Mouse (Mus musculus) spleen, adult 2 months (tissue): Measurements from ENCODE around the gene Srsf3. TPM values are rescaled to one million over a fixed set of nuclear protein-coding genes. Genes with fewer than 3 reads are reported as not detected.
"Not testable (repeated sequence)": the region's sequence is repeated elsewhere in the genome, so short reads cannot be mapped to it uniquely, and the experiment has no call there.

Experiments used
- DNase-seq, 2 experiments: peaks; one replicate each; pipeline versions ENCODE4 v3.0.0 to v3.0.0-alpha.2; 2012 to 2021; ENCODE audit warnings: low spot score in 2 of 2, low read depth in 1 of 2
- H3K27ac ChIP-seq: fragments of 200-500 bp; 2 replicates; pipeline ENCODE4 v1.5.1; 2012; ENCODE audit warnings: low read length, inconsistent platforms; ENCODE audit not compliant: insufficient read depth
- H3K27me3 ChIP-seq: fragments of 200-500 bp; 2 replicates; pipeline ENCODE4 v1.6.1; 2012; ENCODE audit warnings: mild to moderate bottlenecking, moderate library complexity, low read length, inconsistent platforms; ENCODE audit not compliant: control insufficient read depth, insufficient read depth
- H3K36me3 ChIP-seq: fragments of 200-500 bp; 2 replicates; pipeline ENCODE4 v1.6.1; 2012; ENCODE audit warnings: mild to moderate bottlenecking, low read length, inconsistent platforms; ENCODE audit not compliant: control insufficient read depth, insufficient read depth
- H3K4me1 ChIP-seq: fragments of 200-500 bp; 2 replicates; pipeline ENCODE4 v1.6.1; 2011; ENCODE audit warnings: inconsistent platforms; ENCODE audit not compliant: control insufficient read depth, insufficient read depth, insufficient read length
- H3K4me3 ChIP-seq: fragments of 200-500 bp; 2 replicates; pipeline ENCODE4 v1.5.1; 2011; ENCODE audit warnings: mild to moderate bottlenecking, inconsistent platforms; ENCODE audit not compliant: insufficient read depth, insufficient read length; ENCODE audit errors: extremely low read depth
- CTCF ChIP-seq: fragments of 200-500 bp; IDR thresholded peaks from 2 replicates; pipeline ENCODE4 v1.5.1; 2011; ENCODE audit warnings: mild to moderate bottlenecking, inconsistent platforms; ENCODE audit not compliant: insufficient read depth, insufficient read length, insufficient replicate concordance; ENCODE audit errors: extremely low read depth
- POLR2A ChIP-seq: fragments of 200-500 bp; IDR thresholded peaks from 2 replicates; pipeline ENCODE4 v1.6.1; 2011; ENCODE audit warnings: low read depth, low read length, inconsistent platforms
- WGBS: fragments of 180-500 bp; shearing (Covaris S2); methylation state at CpG from one replicate; pipeline ENCODE4 v1.1.7; 2018; 5-methylcytosine and 5-hydroxymethylcytosine counted together
- polyA plus RNA-seq: library from polyadenylated mRNA; depleted of rRNA; stranded (reverse); fragments of >200 nt; gene quantifications from 2 replicates; pipeline ENCODE4 v1.2.3, GENCODE M21; 2012

Srsf3 gene
- polyA plus RNA-seq, 1 experiment: 189 TPM

- Histone ChIP-seq H3K27me3 (no peaks in the 10 kb centered on the region), H3K4me1 (peaks cover 7% of the 10 kb centered on the region; the same call in 1 of the 2 replicates), H3K36me3 (peaks cover 36% of the 10 kb centered on the region), H3K4me3 (no peak overlapping the region), H3K27ac (no peak overlapping the region)
- TF ChIP-seq CTCF (no peak), POLR2A (no peak)
- no peak for DNase-seq
Measured at GRCm38 (mm10) chr17:29035506-29035905, 3.1 kb downstream of the Srsf3 start.

GRCm38 (mm10) chr17:29039351-29039750 lies 6.9 kb downstream of the Srsf3 start:
- no peak for DNase-seq
- WGBS: 76% methylated on average over 11 of the region's 11 CpGs

GRCm38 (mm10) chr17:29041632-29042031 lies 9.2 kb downstream of the Srsf3 start:
- H3K4me3 ChIP-seq, H3K27me3 ChIP-seq, H3K4me1 ChIP-seq, DNase-seq, H3K27ac ChIP-seq: not testable (repeated sequence)
- WGBS: 71% methylated on average over 3 of the region's 3 CpGs
- peaks cover 56% of the 10 kb centered on the region for H3K36me3 ChIP-seq

More at GRCm38 (mm10) chr17:29039351-29039750, 6.9 kb downstream of the Srsf3 start:
- Histone ChIP-seq H3K4me3 (no peak overlapping the region), H3K36me3 (peaks cover 46% of the 10 kb centered on the region), H3K27ac (no peak overlapping the region; the same call in 1 of the 2 replicates), H3K27me3 (no peaks in the 10 kb centered on the region), H3K4me1 (peaks cover 3% of the 10 kb centered on the region; the same call in 1 of the 2 replicates)
- TF ChIP-seq CTCF (no peak), POLR2A (no peak)

GRCm38 (mm10) chr17:29042569-29042968 lies 10.1 kb downstream of the Srsf3 start:
- no peak for DNase-seq
- Histone ChIP-seq H3K4me1 (no peaks in the 10 kb centered on the region), H3K36me3 (peaks cover 51% of the 10 kb centered on the region), H3K4me3 (no peak overlapping the region), H3K27ac (no peak overlapping the region), H3K27me3 (no peaks in the 10 kb centered on the region)
- TF ChIP-seq POLR2A (no peak), CTCF (no peak)

DNA sequence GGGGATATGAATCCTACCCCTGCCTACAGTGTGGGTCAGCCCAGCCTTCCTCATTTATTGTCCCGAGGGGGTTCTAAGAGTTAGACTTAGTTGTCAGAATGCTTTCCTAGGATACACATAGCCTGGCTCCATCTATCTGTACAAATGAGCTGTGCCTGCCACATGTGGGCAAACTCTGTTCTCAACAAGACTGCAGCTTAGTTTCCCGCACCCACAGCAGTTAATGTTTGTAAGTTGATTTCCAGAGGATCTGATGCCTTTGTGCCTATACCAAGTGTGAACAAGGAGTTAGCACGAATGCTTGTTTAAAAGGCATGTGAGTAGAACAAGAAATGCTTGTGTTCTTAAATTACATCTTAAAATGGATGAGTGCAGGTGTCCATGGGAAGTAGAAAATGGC lies 11.2 kb downstream of the Srsf3 start:
- DNase-seq: no peak
- 94% methylated on average over 3 of the region's 3 CpGs for WGBS
- no peaks in the 10 kb centered on the region for H3K4me1 ChIP-seq
- H3K27me3 ChIP-seq: no peaks in the 10 kb centered on the region
- H3K27ac ChIP-seq: no peak overlapping the region
- TF ChIP-seq CTCF (no peak), POLR2A (no peak)
- H3K36me3 ChIP-seq: peaks cover 43% of the 10 kb centered on the region
- no peak overlapping the region for H3K4me3 ChIP-seq

- no peaks in the 10 kb centered on the region for H3K27me3 ChIP-seq
- H3K27ac ChIP-seq: no peak overlapping the region
- H3K4me1 ChIP-seq: no peaks in the 10 kb centered on the region
- 80% methylated on average over 6 of the region's 6 CpGs for WGBS
- H3K36me3 ChIP-seq: peaks cover 38% of the 10 kb centered on the region
- DNase-seq: no peak
- H3K4me3 ChIP-seq: no peak overlapping the region
- TF ChIP-seq CTCF (no peak), POLR2A (no peak)
Measured at GRCm38 (mm10) chr17:29044146-29044924, 11.9 kb downstream of the Srsf3 start.

- Histone ChIP-seq H3K4me1 (no peaks in the 10 kb centered on the region), H3K36me3 (peaks cover 32% of the 10 kb centered on the region), H3K27ac (no peak overlapping the region), H3K4me3 (no peak overlapping the region), H3K27me3 (no peaks in the 10 kb centered on the region)
- peak; percentile 15; the same call in 1 of the 2 replicates for TF ChIP-seq CTCF
- no peak for TF ChIP-seq POLR2A
- DNase-seq: peak in 1 of 2 experiments; percentile 47
- WGBS: 69% methylated on average over 1 of the region's 1 CpGs
Measured at GRCm38 (mm10) chr17:29044925-29045319, 12.5 kb downstream of the Srsf3 start.
